Mouse (Mus musculus) embryonic facial prominence, embryonic 13.5 days (tissue): ENCODE results near the gene Tbx6. TPM values are rescaled to one million over a fixed set of nuclear protein-coding genes. Genes with fewer than 3 reads are reported as not detected.

Experiments used
- ATAC-seq: fragments of 200-750 bp; cut with Nextera tagmentation; 2 replicates; pipeline ENCODE4 v1.8.0; 2017; ENCODE audit warnings: low read depth; ENCODE audit not compliant: insufficient number of reproducible peaks, insufficient read depth, low FRiP score, low TSS enrichment
- H3K27ac ChIP-seq: fragments of 300-500 bp; sonication (generic); 2 replicates; pipeline ENCODE4 v1.5.1; 2015; ENCODE audit warnings: moderate library complexity, mild to moderate bottlenecking, inconsistent platforms
- H3K27me3 ChIP-seq: fragments of 300-500 bp; sonication (generic); 2 replicates; pipeline ENCODE4 v1.6.1; 2015; ENCODE audit warnings: mild to moderate bottlenecking, inconsistent platforms
- H3K36me3 ChIP-seq: fragments of 300-500 bp; sonication (generic); 2 replicates; pipeline ENCODE4 v1.6.1; 2015; ENCODE audit warnings: mild to moderate bottlenecking, inconsistent platforms
- H3K4me1 ChIP-seq: fragments of 300-500 bp; sonication (generic); 2 replicates; pipeline ENCODE4 v1.6.1; 2015; ENCODE audit warnings: inconsistent platforms
- H3K4me2 ChIP-seq: fragments of 300-500 bp; sonication (generic); 2 replicates; pipeline ENCODE4 v1.6.1; 2015; ENCODE audit warnings: moderate library complexity, mild to moderate bottlenecking, inconsistent platforms
- H3K4me3 ChIP-seq: fragments of 300-500 bp; sonication (generic); 2 replicates; pipeline ENCODE4 v1.5.1; 2015; ENCODE audit warnings: mild to moderate bottlenecking, inconsistent platforms
- H3K9ac ChIP-seq: fragments of 300-500 bp; sonication (generic); 2 replicates; pipeline ENCODE4 v1.6.1; 2015; ENCODE audit warnings: mild to moderate bottlenecking, inconsistent platforms
- H3K9me3 ChIP-seq: fragments of 300-500 bp; sonication (generic); 2 replicates; pipeline ENCODE4 v1.6.1; 2016; ENCODE audit warnings: inconsistent platforms
- WGBS: fragments of 180-500 bp; shearing (Covaris S2); methylation state at CpG from one replicate; pipeline ENCODE4 v1.1.7; 2015; ENCODE audit warnings: mixed read lengths; 5-methylcytosine and 5-hydroxymethylcytosine counted together
- polyA plus RNA-seq: library from polyadenylated mRNA; unstranded; fragments of >200 nt; fragmentation: Nextera tagmentation; extraction: Ambion mirVana; gene quantifications from 2 replicates; pipeline ENCODE4 v1.2.1, GENCODE M21; 2015

Gene Tbx6
- polyA plus RNA-seq, 1 experiment from 2014 or later, result 0.27 TPM

DNA sequence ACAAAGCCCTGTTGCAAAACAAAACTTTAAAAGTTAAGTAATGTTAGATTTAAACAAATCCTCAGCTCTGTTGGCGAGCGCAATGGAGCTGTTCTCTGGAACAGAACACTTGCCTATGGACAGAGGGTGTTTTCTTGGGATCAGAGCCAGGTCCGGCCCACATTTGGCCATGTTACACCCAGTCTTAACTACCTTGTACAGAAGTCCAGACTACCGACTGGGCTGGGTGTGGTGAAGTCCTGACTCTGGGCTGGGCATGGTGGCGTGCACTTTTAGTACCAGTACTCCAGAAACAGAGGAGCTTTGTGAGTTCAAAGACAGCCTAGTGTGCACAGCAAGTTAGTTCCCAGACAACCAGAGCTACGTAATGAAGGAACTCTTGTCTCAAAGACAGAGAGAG is 25.7 kb downstream of the Tbx6 start:
- H3K9ac ChIP-seq, result no peak overlapping the region
- H3K27me3 ChIP-seq, result no peaks in the 10 kb centered on the region
- H3K9me3 ChIP-seq, result no peaks in the 10 kb centered on the region
- H3K36me3 ChIP-seq, result peaks cover 26% of the 10 kb centered on the region
- ATAC-seq, result no peak
- 80% methylated on average over 6 of the region's 6 CpGs for WGBS
- no peak overlapping the region for H3K4me3 ChIP-seq
- H3K4me1 ChIP-seq, result peaks cover 25% of the 10 kb centered on the region
- no peak overlapping the region for H3K4me2 ChIP-seq
- no peak overlapping the region for H3K27ac ChIP-seq

DNA sequence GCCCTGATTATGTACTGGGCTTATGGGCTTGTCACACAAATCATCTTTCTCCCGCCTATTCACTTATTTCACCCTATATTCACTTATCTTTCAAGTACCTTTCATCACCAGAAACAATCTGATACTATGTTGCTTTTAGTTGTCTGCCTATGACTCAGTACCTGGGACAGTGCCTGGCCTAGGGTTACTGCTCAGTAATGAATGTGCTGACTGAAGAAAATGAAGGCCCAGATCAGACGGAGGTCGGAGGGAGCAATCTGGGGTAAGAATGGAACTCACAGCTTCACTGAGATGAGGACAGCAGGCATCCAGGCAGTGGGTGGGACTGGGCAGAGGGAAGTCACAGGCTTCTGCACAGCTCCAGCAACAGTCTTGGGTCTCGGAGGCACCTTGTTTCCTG is 26.1 kb downstream of the Tbx6 start:
- WGBS, result 63% methylated on average over 4 of the region's 4 CpGs
- H3K4me2 ChIP-seq, result peak overlapping the region; percentile 91
- no peak for ATAC-seq
- H3K27ac ChIP-seq, result peak overlapping the region; percentile 57; the same call in 1 of the 2 replicates
- H3K9me3 ChIP-seq, result no peaks in the 10 kb centered on the region
- H3K9ac ChIP-seq, result peak overlapping the region; percentile 89
- peaks cover 25% of the 10 kb centered on the region for H3K4me1 ChIP-seq
- H3K36me3 ChIP-seq, result peaks cover 26% of the 10 kb centered on the region
- H3K27me3 ChIP-seq, result no peaks in the 10 kb centered on the region
- H3K4me3 ChIP-seq, result peak overlapping the region; percentile 76; the same call in 1 of the 2 replicates

DNA sequence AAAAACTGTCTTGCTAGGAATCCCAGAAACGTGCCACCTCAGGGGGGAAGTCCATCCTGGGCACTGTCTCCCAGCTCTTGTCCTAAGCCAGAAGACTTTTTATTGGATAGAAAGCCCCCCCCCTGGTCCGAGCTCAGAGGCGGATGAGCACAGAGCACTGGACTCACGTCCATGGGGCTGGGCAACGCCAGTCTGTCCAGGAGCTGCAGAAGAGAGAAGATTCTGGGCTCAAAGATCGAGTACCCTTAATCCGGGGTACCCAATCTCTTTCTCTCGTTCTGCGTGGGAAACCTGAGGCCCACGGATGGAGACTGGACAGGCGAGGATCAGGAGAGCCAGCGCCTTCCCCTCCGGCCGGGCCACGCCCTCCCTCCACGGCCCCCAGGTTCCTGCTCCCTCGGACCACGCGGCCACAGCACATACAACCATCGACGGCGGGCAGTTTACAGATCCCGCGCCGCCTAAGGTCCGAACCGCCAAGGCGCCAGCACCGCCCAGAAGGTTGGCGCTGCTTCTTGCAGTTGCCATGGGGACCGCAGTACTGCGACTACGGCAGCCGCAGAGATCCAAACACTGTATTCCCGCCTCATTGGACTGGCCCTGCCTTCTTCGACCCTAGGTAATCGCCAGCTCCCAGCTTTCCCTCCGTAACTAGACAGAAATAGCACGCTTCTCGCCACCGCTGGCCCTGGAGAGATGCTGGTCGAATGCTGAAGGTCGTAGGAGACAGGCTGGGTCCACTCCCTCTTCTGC is 27.6 kb downstream of the Tbx6 start:
- peak overlapping the region; percentile 91 for H3K4me2 ChIP-seq
- H3K4me3 ChIP-seq, result peak overlapping the region; percentile 76
- H3K27ac ChIP-seq, result peak overlapping the region; percentile 80
- H3K9me3 ChIP-seq, result no peaks in the 10 kb centered on the region
- WGBS, result under 1% methylated on average over 43 of the region's 43 CpGs
- H3K27me3 ChIP-seq, result no peaks in the 10 kb centered on the region; the same call in 1 of the 2 replicates
- peak overlapping the region; percentile 89 for H3K9ac ChIP-seq
- peaks cover 25% of the 10 kb centered on the region for H3K4me1 ChIP-seq
- peak; percentile 88 for ATAC-seq
- peaks cover 16% of the 10 kb centered on the region for H3K36me3 ChIP-seq

DNA sequence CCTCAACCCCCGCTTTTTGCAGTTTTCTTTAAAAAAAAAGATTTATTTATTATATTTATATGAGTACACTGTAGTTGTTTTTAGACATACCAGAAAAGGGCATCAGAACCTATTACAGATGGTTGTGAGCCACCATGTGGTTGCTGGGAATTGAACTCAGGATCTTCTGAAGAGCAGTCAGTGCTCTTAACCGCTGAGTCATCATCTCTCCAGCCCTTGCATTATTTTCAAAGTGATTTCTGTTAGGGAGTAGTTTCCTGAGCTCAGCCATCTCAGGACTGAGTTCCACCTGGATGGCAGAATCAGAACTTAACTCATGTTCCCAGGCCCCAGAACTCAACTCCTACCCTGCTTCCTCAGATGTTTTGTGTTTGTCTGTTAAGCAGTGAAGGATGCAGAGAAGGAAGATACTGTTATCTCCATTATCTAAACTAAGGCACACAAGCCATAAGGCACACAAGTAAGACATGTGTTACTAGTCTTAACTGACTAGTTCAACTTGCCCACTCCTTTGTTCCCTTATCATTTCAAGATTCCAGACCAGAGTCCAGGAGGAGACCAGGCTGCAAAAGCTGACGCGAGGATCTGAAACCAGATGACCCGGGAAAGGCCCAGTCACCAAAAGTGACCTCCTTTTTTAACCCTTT is 28.6 kb downstream of the Tbx6 start:
- Histone ChIP-seq H3K36me3 (peaks cover 11% of the 10 kb centered on the region; the same call in 1 of the 2 replicates), H3K27ac (no peak overlapping the region), H3K4me2 (peak overlapping the region; percentile 91), H3K4me3 (peak overlapping the region; percentile 76), H3K9me3 (no peaks in the 10 kb centered on the region), H3K9ac (peak overlapping the region; percentile 89; the same call in 1 of the 2 replicates), H3K27me3 (no peaks in the 10 kb centered on the region; the same call in 1 of the 2 replicates), H3K4me1 (peaks cover 25% of the 10 kb centered on the region)
- WGBS, result 46% methylated on average over 5 of the region's 5 CpGs
- ATAC-seq, result no peak

DNA sequence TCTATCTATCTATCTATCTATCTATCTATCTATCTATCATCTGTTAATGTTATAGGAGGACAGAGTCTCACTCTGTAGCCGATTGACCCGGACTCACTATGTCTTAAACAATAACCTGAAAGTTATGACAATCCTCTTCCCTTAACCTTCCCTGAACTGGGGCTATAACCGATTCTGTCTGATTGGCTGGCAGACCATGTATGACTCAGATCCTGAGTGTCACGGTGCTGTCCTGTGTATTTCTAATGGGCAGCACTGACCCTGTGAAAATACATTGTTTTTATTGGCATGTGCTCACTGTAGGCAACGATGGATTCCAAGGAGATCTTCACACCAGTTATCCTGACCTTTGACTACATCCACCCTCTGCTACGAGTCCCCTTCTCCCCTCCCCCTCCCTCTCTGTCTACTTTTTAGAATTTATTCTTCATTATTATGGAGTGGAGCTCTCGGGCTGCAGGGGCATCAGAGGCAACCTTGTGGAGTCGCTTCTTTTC is 34.5 kb downstream of the Tbx6 start:
- no peaks in the 10 kb centered on the region for H3K4me1 ChIP-seq

DNA sequence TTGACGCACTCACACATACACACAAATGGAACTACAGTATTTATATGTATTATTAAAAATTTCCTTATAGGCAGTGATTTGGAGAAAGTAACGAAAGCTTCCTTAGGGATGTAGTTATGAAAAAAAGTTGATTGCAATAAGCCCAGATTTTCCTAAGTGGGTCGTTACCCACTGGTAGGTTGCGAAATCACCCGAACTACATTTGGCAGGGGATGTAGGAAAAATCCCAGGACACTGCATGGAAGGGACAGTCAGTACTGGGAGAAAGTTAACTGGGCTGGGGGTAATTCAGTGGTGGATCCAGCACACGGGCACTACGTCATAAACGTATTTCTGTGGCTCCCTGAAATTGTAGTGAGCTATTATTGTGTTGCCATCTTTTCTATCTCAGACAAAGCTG is 35.2 kb downstream of the Tbx6 start:
- Histone ChIP-seq H3K36me3 (no peaks in the 10 kb centered on the region), H3K4me2 (no peak overlapping the region), H3K9me3 (no peaks in the 10 kb centered on the region), H3K4me3 (no peak overlapping the region), H3K9ac (no peak overlapping the region), H3K4me1 (no peaks in the 10 kb centered on the region), H3K27me3 (no peaks in the 10 kb centered on the region; the same call in 1 of the 2 replicates), H3K27ac (no peak overlapping the region)
- 87% methylated on average over 8 of the region's 8 CpGs for WGBS
- ATAC-seq, result no peak

More for the DNA sequence above, 34.5 kb downstream of the Tbx6 start:
- Histone ChIP-seq H3K36me3 (no peaks in the 10 kb centered on the region), H3K9ac (no peak overlapping the region), H3K27me3 (no peaks in the 10 kb centered on the region; the same call in 1 of the 2 replicates), H3K27ac (no peak overlapping the region), H3K4me2 (no peak overlapping the region), H3K4me3 (no peak overlapping the region), H3K9me3 (no peaks in the 10 kb centered on the region)
- ATAC-seq, result no peak
- WGBS, result 70% methylated on average over 8 of the region's 8 CpGs

DNA sequence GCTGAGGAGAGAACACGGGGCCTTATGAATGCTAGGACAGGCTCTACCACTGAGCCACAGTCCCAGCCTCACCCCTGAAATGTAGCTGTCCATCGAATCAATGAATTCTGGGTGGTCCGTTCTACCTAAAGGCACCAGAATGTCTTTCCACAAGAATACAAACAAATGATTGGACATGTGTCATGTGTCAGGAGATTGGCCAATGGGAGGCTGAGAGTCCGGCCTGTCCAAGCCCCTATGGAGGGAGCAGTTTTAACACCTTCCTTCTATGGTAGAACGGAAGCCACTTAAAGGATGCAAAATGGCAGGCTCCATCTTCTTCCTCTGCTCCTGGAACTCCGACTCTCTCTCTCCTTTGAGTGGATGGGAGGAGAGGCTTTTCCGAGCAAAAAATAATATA is 36.3 kb downstream of the Tbx6 start:
- no peaks in the 10 kb centered on the region; the same call in 1 of the 2 replicates for H3K4me1 ChIP-seq
- ATAC-seq, result no peak
- H3K4me3 ChIP-seq, result no peak overlapping the region
- no peak overlapping the region for H3K27ac ChIP-seq
- H3K9me3 ChIP-seq, result no peaks in the 10 kb centered on the region
- H3K36me3 ChIP-seq, result no peaks in the 10 kb centered on the region
- no peak overlapping the region for H3K9ac ChIP-seq
- no peak overlapping the region for H3K4me2 ChIP-seq
- WGBS, result 84% methylated on average over 7 of the region's 7 CpGs
- peaks cover 7% of the 10 kb centered on the region for H3K27me3 ChIP-seq

DNA sequence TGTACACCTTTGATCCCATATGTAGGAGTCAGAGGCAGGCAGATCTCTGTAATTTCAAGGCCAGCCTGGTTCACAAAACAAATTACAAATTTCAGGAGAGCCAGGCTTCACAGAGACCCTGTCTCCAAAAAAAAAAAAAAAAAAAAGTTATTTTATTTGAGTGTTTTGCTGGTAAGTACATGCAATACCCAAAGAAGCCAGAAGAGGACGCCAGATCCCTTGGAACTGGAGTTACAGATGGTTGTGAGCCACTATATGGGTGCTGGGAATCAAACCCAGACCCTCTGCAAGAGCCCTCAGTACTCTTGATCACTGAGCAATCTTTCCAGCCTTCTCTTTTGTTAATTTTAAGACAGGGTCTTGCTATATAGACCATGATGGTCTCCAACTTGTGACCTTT is 37.5 kb downstream of the Tbx6 start:
- peaks cover 5% of the 10 kb centered on the region; the same call in 1 of the 2 replicates for H3K4me1 ChIP-seq
- 57% methylated on average over 1 of the region's 1 CpGs for WGBS
- H3K36me3 ChIP-seq, result no peaks in the 10 kb centered on the region
- no peak overlapping the region for H3K4me3 ChIP-seq
- H3K9me3 ChIP-seq, result no peaks in the 10 kb centered on the region
- no peak for ATAC-seq
- no peak overlapping the region for H3K4me2 ChIP-seq
- peaks cover 19% of the 10 kb centered on the region for H3K27me3 ChIP-seq
- H3K9ac ChIP-seq, result no peak overlapping the region
- H3K27ac ChIP-seq, result no peak overlapping the region

DNA sequence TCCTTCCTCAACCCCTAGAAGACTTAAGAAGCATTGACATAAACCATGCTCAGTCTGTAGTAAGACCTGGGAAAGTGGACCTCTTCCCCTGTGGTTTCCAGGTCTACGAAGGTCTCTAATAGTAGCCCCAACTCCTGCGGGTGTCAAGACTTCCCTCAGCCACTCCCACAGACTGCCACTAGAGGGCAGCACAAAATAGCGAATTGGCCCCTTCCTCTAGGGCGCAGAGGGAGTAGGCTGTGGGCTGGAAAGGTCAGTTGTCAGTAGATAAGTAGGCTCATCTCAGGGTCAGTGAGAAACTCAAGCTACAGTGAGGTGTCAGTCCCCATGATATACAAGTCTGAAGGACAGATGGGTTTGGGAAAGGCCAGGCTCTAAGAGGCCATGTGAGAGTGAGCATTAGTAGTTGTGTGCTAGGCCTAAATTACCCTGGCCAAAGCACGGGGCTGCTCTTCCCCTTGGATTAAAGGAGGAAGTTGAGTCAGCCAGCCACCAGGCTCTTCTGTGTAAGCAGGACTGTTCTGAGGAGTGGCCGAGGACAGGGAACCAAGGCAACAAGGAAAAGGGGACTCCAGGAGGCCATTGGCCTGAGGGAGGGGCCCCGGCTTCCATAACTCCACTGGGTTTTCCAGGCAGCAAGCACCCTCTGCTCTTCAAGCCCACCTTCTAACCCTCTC is 40.7 kb downstream of the Tbx6 start:
- H3K27me3 ChIP-seq, result peaks cover 35% of the 10 kb centered on the region
- no peak overlapping the region for H3K27ac ChIP-seq
- no peak overlapping the region for H3K9ac ChIP-seq
- no peak overlapping the region for H3K4me3 ChIP-seq
- H3K36me3 ChIP-seq, result no peaks in the 10 kb centered on the region
- peaks cover 5% of the 10 kb centered on the region; the same call in 1 of the 2 replicates for H3K4me1 ChIP-seq
- ATAC-seq, result no peak
- H3K9me3 ChIP-seq, result no peaks in the 10 kb centered on the region
- H3K4me2 ChIP-seq, result no peak overlapping the region
- 22% methylated on average over 7 of the region's 7 CpGs for WGBS

DNA sequence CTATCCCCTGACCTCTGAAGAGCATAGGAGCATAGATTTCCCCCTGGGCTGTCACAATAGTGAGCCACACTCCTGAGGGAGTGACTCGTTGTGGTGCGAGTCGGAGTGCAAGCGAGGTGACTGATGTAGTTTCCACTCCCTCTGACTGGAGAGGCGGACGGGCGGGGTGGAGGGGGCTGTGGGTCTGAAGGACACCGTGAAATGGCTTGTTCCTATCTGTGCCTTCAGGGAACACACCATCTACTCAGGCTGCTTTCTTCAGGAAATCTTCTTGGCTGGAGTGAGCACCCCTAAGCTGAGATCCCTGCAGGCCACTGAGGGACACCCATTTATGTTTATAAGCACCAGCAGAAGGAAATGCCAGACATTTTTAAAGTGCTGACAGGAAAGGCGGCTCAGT is 41.5 kb downstream of the Tbx6 start:
- ATAC-seq, result no peak
- no peak overlapping the region for H3K9ac ChIP-seq
- peak overlapping the region; percentile 59 for H3K4me2 ChIP-seq
- no peak overlapping the region for H3K27ac ChIP-seq
- WGBS, result 10% methylated on average over 9 of the region's 9 CpGs
- H3K9me3 ChIP-seq, result no peaks in the 10 kb centered on the region
- H3K4me1 ChIP-seq, result peaks cover 5% of the 10 kb centered on the region; the same call in 1 of the 2 replicates
- H3K36me3 ChIP-seq, result no peaks in the 10 kb centered on the region
- peak overlapping the region; percentile 36 for H3K4me3 ChIP-seq
- H3K27me3 ChIP-seq, result peaks cover 38% of the 10 kb centered on the region

DNA sequence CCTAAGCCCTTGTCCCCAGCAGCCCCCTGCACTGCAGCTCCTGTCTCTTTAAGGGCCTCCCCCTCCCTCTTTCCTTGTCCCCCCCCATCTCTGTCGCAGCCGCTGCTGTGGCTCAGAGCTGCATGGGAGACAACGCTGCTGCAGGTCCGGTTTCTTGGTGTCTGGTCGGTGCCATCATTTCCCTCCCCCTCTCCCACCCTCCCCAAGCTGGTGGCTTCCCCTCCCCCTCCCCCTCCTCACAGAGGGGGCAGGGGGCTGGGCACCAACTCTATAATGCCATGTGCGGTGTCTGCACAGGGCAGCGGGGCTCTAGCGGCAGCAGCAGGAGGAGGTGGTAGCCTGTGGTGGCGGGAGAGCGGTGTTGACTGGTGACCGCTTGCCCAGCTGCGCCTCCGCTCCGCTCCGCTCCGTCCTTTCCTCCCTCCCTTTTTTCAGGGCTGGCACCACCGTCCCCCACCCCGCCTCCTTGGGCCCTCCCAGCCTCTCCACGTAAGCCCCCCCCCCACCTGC is 42.0 kb downstream of the Tbx6 start:
- 2% methylated on average over 15 of the region's 19 CpGs for WGBS
- 0 out of 2 replicates have a peak, but pooled peaks have one; percentile 10 for ATAC-seq
- H3K4me2 ChIP-seq, result peak overlapping the region; percentile 59
- peaks cover 5% of the 10 kb centered on the region; the same call in 1 of the 2 replicates for H3K4me1 ChIP-seq
- H3K27ac ChIP-seq, result no peak overlapping the region
- 0 out of 2 replicates have a peak overlapping the region, but pooled peaks have one; percentile 52 for H3K9ac ChIP-seq
- H3K27me3 ChIP-seq, result peaks cover 38% of the 10 kb centered on the region
- H3K9me3 ChIP-seq, result no peaks in the 10 kb centered on the region
- peak overlapping the region; percentile 36 for H3K4me3 ChIP-seq
- no peaks in the 10 kb centered on the region for H3K36me3 ChIP-seq
